Mouse (Mus musculus) liver, embryonic 13.5 days (tissue): Measurements from ENCODE around the gene Sec14l1. TPM values are rescaled to one million over a fixed set of nuclear protein-coding genes. Genes with fewer than 3 reads are reported as not detected.
A peak's percentile ranks its signal among the peaks of the same experiment; 100 is the strongest.
"Not testable (repeated sequence)": the region's sequence is repeated elsewhere in the genome, so short reads cannot be mapped to it uniquely, and the experiment has no call there.

ENCODE experiments used
- ATAC-seq: fragments of 200-750 bp; cut with Nextera tagmentation; 2 replicates; pipeline ENCODE4 v1.8.0; 2017; ENCODE audit warnings: low read depth, mild to moderate bottlenecking, moderate number of reproducible peaks, moderate library complexity
- DNase-seq: peaks from one replicate; pipeline ENCODE4 v3.0.0; 2022
- H3K27ac ChIP-seq: fragments of 300-500 bp; sonication (generic); 2 replicates; pipeline ENCODE4 v1.5.1; 2015; ENCODE audit warnings: moderate library complexity, mild to moderate bottlenecking, inconsistent platforms
- H3K27me3 ChIP-seq: fragments of 300-500 bp; sonication (generic); 2 replicates; pipeline ENCODE4 v1.6.1; 2015; ENCODE audit warnings: mild to moderate bottlenecking, inconsistent platforms
- H3K36me3 ChIP-seq: fragments of 300-500 bp; sonication (generic); 2 replicates; pipeline ENCODE4 v1.6.1; 2015; ENCODE audit warnings: mild to moderate bottlenecking, inconsistent platforms
- H3K4me1 ChIP-seq: fragments of 300-500 bp; sonication (generic); replicated peaks from 2 replicates; pipeline ENCODE4 v1.6.1; 2015; ENCODE audit warnings: inconsistent platforms
- H3K4me2 ChIP-seq: fragments of 300-500 bp; sonication (generic); 2 replicates; pipeline ENCODE4 v1.6.1; 2015; ENCODE audit warnings: inconsistent platforms, mild to moderate bottlenecking, moderate library complexity
- H3K4me3 ChIP-seq: fragments of 300-500 bp; sonication (generic); replicated peaks from 2 replicates; pipeline ENCODE4 v1.5.1; 2015; ENCODE audit warnings: mild to moderate bottlenecking, inconsistent platforms
- H3K9ac ChIP-seq: fragments of 300-500 bp; sonication (generic); 2 replicates; pipeline ENCODE4 v1.6.1; 2015; ENCODE audit warnings: mild to moderate bottlenecking, inconsistent platforms
- H3K9me3 ChIP-seq: fragments of 300-500 bp; sonication (generic); replicated peaks from 2 replicates; pipeline ENCODE4 v1.6.1; 2016; ENCODE audit warnings: inconsistent platforms
- WGBS: fragments of 180-500 bp; shearing (Covaris S2); methylation state at CpG from one replicate; pipeline ENCODE4 v1.1.7; 2015; ENCODE audit not compliant: insufficient replicate concordance; 5-methylcytosine and 5-hydroxymethylcytosine counted together
- polyA plus RNA-seq: library from polyadenylated mRNA; unstranded; fragments of >200 nt; fragmentation: Nextera tagmentation; extraction: Ambion mirVana; gene quantifications from 2 replicates; pipeline ENCODE4 v1.2.1, GENCODE M21; 2015

Gene Sec14l1
- polyA plus RNA-seq, 1 experiment from 2014 or later: 19.7 TPM

DNA sequence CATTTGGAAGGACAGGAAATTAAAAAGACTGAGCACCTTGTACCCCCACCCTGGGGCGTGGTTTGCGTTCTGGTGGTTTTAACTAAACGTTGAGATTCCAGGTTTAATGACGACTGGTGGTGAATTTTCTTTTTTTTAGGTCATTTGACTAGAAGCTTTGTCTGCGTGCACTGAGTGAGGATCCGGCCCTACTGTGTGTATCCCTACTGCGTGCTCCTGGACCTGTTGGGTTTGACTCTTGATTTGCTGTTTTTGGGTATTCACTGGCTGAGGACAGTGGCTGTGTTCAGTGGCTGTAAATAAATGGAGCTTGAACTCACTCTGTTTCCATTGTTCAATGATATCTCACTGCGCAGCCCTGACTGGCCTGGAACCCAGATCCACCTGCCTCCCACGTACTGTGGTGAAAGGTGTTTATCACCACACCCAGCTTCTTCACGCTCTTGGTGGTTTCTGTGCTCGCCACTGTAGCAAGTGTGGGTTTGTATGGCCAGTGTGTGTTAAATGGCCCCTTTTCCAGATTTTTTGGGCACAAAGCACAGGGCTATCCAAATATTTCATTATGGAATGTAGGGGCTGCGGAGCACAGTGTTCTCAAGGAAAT lies 36.2 kb upstream of the Sec14l1 start:
- ATAC-seq (no peak), DNase-seq (no peak)
- Histone ChIP-seq H3K4me3 (no peak overlapping the region; the same call in 1 of the 2 replicates), H3K4me2 (peak overlapping the region; percentile 78), H3K27me3 (no peaks in the 10 kb centered on the region), H3K36me3 (peaks cover 37% of the 10 kb centered on the region), H3K4me1 (peaks cover 77% of the 10 kb centered on the region), H3K9me3 (no peaks in the 10 kb centered on the region), H3K27ac (0 out of 2 replicates have a peak overlapping the region, but pooled peaks have one; percentile 53), H3K9ac (0 out of 2 replicates have a peak overlapping the region, but pooled peaks have one; percentile 80)
- WGBS: 72% methylated on average over 12 of the region's 12 CpGs

DNA sequence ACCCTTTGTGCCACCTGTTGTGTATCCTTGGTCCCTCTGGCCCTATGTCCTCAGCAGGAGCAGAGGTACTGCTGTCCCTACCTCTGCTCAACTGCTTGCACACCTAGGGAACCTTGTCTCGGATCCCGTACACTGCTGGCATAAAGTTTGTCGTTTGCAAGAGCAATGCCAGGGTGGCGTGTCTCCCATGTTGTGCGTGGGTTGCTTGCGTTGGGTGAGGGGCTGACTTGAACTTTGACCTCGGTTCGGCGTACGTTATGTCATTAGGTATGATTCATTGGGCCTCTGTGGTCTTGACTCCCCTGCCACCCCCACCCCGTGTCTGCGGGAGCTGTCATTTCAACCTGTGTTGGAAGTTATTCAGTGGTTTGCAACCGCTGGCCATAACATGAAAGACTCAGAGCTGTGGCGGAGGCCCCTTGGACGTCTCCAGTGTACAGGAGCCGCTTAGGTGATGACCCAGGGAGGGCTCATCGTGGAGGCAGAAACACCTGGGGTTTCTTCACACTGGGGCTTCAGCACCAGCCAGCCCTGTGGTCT lies 35.2 kb upstream of the Sec14l1 start:
- DNase-seq: no peak
- Histone ChIP-seq H3K4me1 (peaks cover 78% of the 10 kb centered on the region), H3K4me2 (no peak overlapping the region), H3K27me3 (no peaks in the 10 kb centered on the region), H3K36me3 (peaks cover 37% of the 10 kb centered on the region), H3K4me3 (no peak overlapping the region), H3K9me3 (no peaks in the 10 kb centered on the region), H3K27ac (no peak overlapping the region), H3K9ac (no peak overlapping the region)
- ATAC-seq: no peak
- 76% methylated on average over 17 of the region's 17 CpGs for WGBS

DNA sequence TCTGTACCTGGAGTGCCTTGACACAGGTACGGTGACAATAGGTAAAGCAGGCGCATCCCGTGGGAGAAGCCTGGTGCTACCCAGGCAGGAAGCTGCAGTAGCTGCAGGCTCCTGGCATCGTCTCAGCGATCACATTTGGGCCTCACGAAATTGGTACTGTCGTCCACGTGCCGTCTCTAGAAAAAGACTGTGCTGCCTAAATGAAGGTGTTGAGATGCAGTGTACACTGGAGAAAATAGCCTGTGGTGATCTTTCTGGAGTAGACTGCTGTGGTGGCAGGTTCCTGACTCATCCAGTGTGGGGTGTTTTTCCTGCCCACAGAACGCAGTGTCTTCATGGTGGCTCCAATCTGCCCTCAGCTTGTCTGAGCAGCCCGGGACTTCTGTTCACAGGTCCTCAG lies 34.8 kb upstream of the Sec14l1 start:
- peak overlapping the region; percentile 62 for H3K27ac ChIP-seq
- no peak for DNase-seq
- no peak overlapping the region for H3K4me3 ChIP-seq
- no peaks in the 10 kb centered on the region for H3K27me3 ChIP-seq
- peaks cover 37% of the 10 kb centered on the region for H3K36me3 ChIP-seq
- H3K9me3 ChIP-seq: no peaks in the 10 kb centered on the region
- peaks cover 78% of the 10 kb centered on the region for H3K4me1 ChIP-seq
- ATAC-seq: no peak
- no peak overlapping the region for H3K4me2 ChIP-seq
- H3K9ac ChIP-seq: no peak overlapping the region
- WGBS: 72% methylated on average over 11 of the region's 11 CpGs

DNA sequence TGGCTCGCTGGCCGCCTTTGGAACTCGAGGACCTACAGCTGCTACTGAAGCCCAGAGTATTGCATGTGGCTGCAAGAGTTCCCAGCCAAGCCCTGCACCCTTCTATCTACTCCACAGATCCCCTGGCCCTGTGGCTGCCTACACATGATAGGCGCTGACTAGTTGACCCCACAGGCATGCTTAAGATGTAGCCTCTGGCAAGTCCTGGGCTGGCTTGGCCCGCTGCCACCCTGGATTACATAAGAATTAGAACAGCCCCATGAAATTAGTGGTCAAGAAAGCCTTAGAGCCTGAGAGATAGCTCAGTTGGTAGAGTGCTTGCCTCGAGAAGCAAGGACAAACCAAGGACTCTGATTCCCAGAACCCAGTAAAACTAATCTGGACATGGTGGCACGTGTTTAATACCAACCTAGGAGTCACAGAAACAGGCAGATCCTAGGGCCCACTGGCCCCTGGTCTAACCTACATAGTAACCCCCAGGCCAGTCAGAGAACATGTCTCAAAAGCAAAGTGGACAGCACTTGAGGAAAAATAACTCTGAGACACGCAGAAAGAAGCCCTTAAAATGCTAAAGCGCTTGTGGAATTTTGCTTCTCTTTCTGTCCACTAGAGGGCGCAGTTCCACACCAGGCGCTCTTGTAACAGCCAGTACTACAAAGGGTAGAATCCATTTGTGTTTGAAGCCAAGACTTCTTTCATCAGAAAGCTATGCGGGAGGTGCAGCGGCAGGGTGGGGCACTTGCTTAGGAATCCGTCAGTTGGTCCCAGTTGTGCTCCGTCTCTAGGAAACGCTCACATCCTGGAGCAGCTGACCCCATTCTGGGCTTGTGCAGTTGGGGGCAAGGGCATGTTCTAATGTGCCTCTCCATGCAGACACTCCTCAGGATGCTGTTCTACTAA lies 33.6 kb upstream of the Sec14l1 start:
- 26% methylated on average over 16 of the region's 16 CpGs for whole genome bisulfite sequencing
- no peak overlapping the region for H3K9ac ChIP-seq
- peak; percentile 64 for ATAC-seq
- H3K27me3 ChIP-seq: no peaks in the 10 kb centered on the region
- peak; percentile 38 for DNase-seq
- no peak overlapping the region for H3K4me3 ChIP-seq
- H3K4me1 ChIP-seq: peaks cover 70% of the 10 kb centered on the region
- peaks cover 37% of the 10 kb centered on the region for H3K36me3 ChIP-seq
- no peaks in the 10 kb centered on the region for H3K9me3 ChIP-seq
- H3K27ac ChIP-seq: peak overlapping the region; percentile 69
- no peak overlapping the region for H3K4me2 ChIP-seq

DNA sequence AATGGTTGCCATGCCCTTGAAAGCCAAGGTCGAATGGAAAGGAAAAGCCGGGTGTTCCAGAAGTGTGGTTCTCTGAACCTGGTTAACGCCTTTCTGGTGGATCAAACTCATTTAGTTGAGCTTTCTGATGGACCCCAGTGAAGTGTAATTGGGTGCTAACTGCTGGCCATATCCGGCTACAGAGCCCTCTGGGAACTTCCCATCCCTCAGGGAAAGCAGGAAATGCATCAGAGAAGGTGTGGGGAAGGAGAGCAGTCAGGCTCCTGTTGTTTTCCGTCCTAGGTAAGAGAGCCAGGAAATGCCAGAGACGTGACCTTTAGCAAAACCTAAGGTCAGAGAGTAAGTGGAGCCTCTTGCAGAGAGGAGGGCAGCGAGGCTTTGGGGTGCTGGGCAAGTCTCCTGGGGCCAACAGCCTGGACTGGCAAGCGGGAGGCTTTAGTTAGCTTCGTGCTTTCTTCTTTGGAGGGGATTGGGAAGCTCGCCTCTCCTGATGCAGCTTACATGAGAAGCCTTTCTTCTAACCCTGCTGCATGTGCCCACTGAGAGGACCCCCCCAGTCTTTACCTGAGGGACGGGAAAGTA lies 32.5 kb upstream of the Sec14l1 start:
- H3K9me3 ChIP-seq: no peaks in the 10 kb centered on the region
- H3K9ac ChIP-seq: no peak overlapping the region; the same call in 1 of the 2 replicates
- no peak for DNase-seq
- ATAC-seq: no peak
- no peak overlapping the region for H3K4me3 ChIP-seq
- no peak overlapping the region for H3K4me2 ChIP-seq
- peaks cover 70% of the 10 kb centered on the region for H3K4me1 ChIP-seq
- no peaks in the 10 kb centered on the region for H3K27me3 ChIP-seq
- WGBS: 69% methylated on average over 11 of the region's 11 CpGs
- peaks cover 37% of the 10 kb centered on the region for H3K36me3 ChIP-seq
- peak overlapping the region; percentile 69 for H3K27ac ChIP-seq

DNA sequence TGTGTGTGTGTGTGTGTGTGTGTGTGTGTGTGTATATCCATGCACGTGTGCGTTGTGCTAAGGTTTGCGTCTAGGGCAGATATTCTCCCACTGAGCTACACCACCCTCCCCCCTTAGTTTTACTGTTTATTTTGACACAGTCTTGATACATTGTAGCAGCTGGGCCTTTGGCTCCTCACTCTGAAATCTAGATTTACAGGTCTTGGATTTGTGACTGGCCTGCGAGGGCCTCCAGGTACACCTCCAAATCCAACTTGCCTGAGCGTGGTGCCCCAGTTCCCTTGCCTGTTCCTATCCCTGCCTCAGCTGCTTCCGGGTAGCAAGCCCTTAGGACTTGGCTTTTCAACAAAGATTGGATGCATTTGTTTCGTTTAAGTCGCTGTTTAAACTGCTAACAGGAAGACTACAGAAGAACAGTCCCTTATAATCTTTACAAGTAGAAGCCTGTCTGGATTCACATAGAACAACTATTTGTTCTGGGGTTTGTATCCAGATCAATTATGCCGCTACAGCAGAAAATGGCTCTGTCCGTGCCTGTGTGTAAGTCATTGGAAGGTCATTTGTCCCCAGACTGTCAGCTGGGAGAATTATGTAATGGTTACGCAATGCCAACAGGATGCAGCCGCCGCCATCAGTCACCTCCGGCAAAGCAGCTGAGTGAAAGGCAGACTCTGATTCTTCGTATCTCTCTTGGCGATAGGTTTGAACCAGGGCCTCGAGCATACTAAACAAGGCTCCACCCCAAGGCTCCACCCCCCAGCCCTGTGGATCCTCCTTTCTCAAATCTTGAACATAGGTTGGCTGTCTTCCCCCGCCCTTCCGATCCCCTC lies 31.7 kb upstream of the Sec14l1 start:
- peak overlapping the region; percentile 69 for H3K27ac ChIP-seq
- peaks cover 69% of the 10 kb centered on the region for H3K4me1 ChIP-seq
- H3K36me3 ChIP-seq: peaks cover 30% of the 10 kb centered on the region
- 59% methylated on average over 19 of the region's 19 CpGs for whole genome bisulfite sequencing
- no peak overlapping the region for H3K9ac ChIP-seq
- H3K27me3 ChIP-seq: no peaks in the 10 kb centered on the region
- no peaks in the 10 kb centered on the region for H3K9me3 ChIP-seq
- no peak overlapping the region for H3K4me3 ChIP-seq
- no peak for ATAC-seq
- DNase-seq: no peak
- no peak overlapping the region for H3K4me2 ChIP-seq

DNA sequence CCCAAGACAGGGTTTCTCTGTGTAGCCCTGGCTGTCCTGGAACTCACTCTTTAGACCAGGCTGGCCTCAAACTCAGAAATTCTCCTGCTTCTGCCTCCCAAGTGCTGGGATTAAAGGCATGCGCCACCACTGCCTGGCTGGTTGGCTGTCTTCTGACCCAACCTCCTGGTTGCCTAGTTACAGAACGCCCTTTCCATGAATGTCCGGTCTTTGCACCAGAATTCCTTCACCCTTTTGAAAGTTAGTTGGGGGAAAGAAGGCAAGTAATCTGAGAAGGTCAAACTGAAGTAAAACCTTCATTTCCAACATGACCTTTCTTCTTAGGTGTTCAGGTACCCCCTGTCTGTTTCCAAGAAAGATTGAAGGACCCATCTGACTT lies 31.1 kb upstream of the Sec14l1 start:
- not testable (repeated sequence) for H3K27me3 ChIP-seq, H3K9ac ChIP-seq, H3K27ac ChIP-seq, DNase-seq, H3K9me3 ChIP-seq, ATAC-seq, H3K4me3 ChIP-seq, H3K4me2 ChIP-seq
- WGBS: 84% methylated on average over 3 of the region's 3 CpGs
- H3K4me1 ChIP-seq: peaks cover 68% of the 10 kb centered on the region
- peaks cover 24% of the 10 kb centered on the region for H3K36me3 ChIP-seq

DNA sequence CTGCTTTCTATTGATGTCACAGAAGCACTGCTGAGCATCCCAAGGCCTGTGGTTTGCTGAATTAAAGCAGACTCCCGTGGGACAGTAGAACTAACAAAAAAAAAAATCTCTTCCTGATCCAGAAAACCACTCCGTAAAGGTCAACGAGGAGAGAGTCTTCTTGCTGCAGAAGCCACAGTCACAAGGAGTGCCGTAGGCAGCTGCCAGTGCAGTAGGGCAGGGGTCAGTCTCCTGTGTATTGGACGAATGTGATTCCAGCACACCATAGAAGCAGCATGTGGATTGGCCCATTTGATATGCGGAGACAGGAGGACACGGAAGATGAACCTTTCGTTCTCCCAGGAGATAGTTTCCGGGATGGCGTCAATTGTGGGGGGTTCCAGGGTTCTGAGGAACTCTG lies 28.8 kb upstream of the Sec14l1 start:
- WGBS: 81% methylated on average over 10 of the region's 10 CpGs

DNA sequence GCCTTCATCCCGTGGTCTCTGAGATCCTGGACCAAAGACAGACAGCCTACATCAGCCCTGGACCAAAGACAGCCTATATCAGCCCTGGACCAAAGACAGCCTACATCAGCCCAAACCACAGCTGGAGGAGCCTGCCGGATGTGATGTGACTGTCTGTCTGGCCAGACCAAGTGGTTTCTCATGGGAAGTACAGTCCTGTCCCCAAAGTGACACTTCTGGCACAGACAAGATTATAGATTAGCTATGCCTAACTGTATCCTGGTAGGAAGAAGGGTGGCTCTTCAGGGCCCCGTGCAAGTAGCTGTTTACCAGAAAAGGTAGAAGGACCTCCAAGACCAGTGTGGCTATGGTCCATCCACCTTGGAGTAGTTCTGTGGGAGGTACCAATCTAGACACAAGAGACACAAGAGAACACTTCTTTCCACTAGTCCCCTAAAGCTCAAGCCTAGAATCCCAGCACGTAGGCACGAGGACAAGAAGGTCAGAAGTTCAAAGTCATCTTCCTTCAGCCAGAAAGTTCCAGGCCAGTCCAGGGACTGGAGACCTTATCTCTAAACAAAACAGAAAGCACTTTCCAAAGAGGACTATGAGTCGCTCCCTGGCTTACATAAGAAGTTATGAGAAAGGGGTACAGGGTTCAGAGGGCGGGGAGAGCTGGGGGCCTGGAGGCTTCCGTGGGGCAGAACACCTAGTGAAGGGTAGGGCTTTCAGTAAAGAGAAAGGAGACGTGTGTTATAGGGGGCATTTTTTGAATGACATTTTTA lies 27.8 kb upstream of the Sec14l1 start:
- peak; percentile 35; the same call in 1 of the 2 replicates for ATAC-seq
- no peak overlapping the region for H3K27ac ChIP-seq
- 41% methylated on average over 9 of the region's 9 CpGs for WGBS

More for the DNA sequence above, 28.8 kb upstream of the Sec14l1 start:
- Histone ChIP-seq H3K36me3 (0 out of 2 replicates have a peak, but pooled peaks cover 3% of the 10 kb centered on the region), H3K27ac (no peak overlapping the region), H3K4me2 (no peak overlapping the region), H3K9me3 (no peaks in the 10 kb centered on the region), H3K4me1 (peaks cover 54% of the 10 kb centered on the region), H3K4me3 (no peak overlapping the region), H3K9ac (no peak overlapping the region), H3K27me3 (no peaks in the 10 kb centered on the region)
- DNase-seq (no peak), ATAC-seq (no peak)

More for the DNA sequence above, 27.8 kb upstream of the Sec14l1 start:
- Histone ChIP-seq H3K9me3 (no peaks in the 10 kb centered on the region), H3K27me3 (0 out of 2 replicates have a peak, but pooled peaks cover 4% of the 10 kb centered on the region), H3K9ac (no peak overlapping the region), H3K36me3 (0 out of 2 replicates have a peak, but pooled peaks cover 3% of the 10 kb centered on the region), H3K4me3 (no peak overlapping the region), H3K4me1 (peaks cover 51% of the 10 kb centered on the region), H3K4me2 (no peak overlapping the region)
- no peak for DNase-seq
